Mouse (Mus musculus) liver (tissue): ENCODE measurements at regions not wholly inside any gene's neighbourhood (a gene's known extent, or its start where the extent isn't known, plus 50 kb on each side); places are given as distances from the start of the nearest gene placed in this dataset.

ENCODE experiments used
- DNase-seq: peaks from one replicate; pipeline ENCODE4 v3.0.0-alpha.2; 2020; ENCODE audit warnings: mixed read lengths

DNA sequence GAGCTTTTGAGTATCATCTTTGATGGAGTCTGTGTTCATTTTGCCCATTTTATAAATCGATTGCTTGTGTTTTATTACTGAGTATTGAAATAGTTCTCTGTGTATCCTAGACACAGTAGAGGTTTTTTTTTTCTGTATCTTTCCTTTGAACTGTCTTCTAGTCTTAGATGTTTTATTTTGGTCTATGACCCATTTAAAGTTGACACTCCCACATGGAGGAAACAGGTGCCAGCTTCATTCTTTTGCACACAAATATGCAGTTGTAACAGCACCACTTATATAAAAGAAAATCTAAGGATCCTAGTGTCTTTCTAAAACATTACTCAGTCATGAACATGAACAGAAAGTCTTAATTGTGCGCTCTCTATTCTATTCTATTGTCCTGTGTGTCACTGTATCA lies 230.2 kb upstream of the Nsun2 start:
- DNase-seq = no peak

DNA sequence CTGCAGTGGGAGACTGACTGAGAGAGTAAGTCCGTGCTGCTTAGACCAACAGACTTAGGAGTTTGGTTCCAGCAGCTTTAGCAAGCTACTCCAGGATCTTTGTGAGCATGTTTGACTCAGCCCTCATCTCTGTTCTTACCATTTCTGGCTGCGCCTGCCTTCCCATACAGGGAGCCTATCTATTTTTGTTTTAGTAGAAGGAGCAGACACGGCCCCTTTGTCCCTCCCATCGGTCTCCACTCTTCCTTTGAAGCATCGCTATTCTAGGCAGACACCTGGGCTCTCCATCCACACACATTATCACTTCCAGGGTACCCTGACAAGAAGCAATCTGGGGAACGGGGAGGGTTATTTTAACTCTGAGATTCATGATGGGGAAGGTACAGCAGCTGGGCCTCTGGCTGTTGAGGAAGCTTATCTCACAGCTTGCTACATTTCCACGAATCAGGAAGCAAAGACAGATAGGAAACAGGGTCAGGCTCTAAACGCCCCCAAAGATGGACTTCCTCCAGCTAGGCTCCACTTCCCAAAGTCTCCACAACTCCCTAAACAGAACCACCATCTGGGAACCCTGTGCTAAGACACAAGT lies 203.0 kb upstream of the Nsun2 start:
- DNase-seq = no peak

DNA sequence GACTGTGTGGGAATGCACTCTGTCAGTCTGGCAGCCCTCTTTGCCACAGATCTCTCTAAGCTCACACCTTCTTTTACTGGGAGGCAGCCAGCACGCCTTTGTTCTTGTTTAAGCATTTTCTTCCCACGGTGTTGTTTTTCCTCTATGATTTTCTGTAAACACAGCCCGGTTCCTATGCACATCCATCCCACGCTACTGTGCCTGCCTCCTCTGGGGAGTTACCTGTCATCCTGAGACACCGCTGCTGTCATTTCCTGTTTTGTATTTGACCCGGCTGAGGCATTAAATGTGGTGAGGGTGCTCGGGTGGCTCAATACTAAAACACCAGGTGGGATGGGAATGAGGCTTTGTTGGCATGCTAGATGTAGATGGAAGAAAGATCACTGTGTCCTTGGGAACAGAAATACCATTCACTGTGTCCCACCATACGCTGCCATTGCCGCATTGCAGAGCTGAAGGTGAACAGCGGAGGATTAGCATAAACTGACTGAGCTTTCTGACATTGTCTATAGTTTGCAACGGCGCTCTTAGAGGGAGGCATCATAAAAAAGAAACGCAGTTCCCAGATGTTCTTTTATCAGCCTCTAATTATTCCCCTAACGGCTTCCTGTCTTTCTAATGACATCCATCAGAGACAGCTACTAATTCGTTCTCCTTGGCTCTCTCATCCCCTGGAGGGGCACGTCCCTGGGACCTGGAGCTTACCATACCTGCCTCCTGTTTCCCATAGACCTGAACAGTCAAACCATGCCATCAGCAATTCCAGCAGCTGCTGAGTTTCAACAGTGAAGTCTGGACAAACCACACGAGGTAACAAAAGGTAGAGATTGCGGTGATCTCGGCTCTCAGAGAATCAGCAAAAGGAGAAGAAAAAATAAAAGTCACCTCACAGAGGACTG lies 201.8 kb upstream of the Nsun2 start:
- DNase-seq = no peak

DNA sequence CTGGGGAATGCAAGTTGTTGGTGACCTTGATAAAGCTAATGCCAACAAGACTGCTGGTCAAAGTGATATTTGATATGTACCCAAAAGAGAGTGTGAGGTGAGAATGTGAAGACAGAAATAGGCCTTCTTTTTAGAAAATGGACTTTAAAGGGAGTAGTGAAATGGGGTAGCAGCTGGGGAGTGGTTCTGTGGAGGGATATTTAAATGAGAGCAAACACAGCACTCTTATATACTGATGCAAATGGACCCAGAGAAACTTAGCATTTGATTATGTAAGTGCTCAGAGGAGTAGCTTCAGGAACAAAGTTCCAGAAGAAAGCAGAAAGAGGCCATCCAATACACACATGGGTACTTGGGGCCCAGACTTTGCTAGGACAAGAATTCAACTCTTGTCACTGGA lies 189.7 kb upstream of the Nsun2 start:
- no peak for DNase-seq

DNA sequence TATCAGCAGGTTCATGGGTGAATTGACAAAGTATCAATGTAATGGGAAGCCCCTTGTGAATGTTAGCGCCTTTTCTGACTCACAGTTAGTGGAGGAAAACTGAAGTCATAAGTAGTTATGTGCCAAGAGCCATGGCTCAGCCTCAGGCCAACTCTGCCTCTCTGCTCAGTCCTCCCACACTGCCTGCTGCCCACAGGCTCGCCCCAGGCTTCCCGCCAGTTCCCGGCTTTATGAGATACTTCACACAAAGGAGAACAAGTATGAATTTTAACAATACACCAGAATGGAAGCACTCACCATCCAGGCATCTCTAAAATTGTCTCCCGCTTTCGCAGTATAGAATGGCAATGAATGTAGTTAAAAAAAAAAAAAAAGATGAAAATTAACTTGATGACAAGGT lies 176.1 kb upstream of the Nsun2 start:
- DNase-seq = no peak

DNA sequence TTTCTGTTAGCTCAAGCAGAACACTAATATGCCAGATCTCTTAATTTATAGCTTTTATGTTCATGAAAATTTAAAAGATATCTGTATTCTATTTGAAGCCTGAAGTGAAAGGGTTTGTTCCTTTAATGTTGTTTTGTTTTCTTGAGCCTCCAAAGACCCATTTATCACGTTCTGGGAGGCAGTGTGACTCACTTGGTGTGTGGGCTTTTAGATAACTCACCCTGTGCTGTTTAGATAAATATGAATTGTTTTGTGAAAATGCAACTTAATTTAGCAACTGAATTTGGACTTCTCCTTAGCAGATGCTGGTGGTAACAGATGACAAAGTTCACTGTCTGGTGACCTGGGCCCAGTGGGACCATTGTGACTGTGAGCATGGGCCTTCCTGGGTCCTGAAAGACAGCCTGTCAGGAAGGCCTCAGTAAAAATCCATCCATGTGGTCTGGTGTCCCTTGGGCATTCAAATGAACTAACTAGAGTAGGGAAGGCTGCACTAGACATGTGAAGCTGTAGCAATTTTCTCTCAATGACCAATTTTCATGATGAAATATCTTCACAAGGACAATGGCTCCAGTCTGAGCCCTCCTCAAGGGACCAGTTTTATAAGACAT lies 167.6 kb upstream of the Nsun2 start:
- no peak for DNase-seq

DNA sequence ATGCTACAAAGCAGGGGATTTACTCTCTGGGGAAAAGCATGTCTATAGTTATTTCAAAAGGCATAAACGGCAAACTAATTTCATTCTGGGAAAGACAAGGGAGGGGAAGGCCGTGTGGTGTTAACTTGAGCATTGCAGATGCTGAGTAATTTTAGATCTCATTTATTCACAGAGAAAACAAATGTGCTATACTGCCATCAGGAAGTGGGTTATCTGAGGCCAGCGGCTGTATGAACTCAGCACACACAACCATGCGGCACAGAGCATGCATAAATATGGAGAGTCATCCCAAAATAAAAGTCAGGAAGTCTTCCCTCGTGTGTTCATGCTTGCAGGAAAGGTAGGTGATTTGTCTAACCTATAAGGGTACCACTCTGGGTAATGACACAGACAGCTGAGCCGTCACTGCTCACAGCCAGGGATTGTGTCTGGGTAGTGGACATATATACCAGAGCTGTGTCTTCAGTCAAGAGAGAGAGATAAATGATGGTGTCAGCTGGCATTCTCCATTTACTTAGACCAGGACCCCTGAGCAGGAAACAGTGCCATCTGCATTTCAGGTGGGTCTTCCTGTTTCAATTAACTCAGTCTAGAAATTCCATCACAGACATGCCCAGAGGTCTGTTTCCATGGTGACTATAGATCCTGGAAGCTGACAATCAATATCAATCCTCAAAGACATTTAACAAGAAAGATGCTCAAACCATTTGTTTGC lies 160.3 kb upstream of the Nsun2 start:
- DNase-seq = no peak

DNA sequence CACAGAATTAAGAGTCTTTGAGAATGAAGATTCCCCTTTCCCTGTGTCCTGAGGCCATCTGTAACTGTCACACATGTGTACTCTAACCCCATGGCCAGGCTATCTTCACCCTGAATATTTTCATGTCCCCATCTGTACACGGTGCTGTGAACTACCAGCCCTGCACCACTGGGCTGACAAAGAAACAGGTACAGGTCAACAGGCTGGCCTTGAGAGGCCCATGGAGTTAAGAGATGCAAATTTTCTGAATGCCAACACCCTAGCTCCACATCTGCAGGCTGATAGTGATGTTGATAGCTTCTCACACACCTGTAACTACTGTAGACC lies 159.8 kb upstream of the Nsun2 start:
- DNase-seq = no peak

DNA sequence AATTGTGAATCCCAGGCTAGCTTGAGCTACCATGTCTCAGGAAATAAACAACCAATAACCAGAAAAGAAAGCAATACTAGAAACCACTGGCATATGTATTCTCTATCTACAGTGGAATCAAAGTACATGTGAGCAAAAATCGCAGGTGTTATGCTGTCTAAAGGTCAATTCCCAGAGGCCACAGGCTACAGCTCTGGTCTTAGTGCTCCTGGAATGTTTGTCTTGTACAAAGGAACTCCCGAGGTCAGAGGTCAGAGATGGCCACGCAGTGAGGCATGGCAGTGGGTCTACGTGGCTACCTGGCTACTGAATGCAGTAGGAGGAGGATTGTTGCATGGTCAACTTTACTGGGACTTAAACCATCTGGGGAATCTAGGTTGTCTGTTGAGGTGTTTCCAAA lies 153.1 kb upstream of the Nsun2 start:
- no peak for DNase-seq

DNA sequence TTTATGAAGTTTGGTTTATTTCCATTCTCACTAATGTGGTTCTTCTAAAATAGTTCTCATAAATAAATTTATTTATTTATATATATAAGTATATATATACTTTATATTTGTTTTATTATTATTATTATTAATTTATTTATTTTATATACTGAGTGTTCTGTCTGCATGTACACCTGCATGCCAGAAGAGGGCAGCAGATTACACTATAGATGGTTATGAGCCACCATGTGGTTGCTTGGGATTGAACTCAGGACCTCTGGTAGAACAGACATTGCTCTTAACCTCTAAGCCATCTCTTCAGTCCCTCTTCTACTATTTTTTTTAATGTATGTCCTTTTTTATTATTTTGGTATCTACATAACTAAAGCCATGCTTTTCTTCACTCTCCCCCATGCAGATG lies 148.8 kb upstream of the Nsun2 start:
- no peak for DNase-seq

DNA sequence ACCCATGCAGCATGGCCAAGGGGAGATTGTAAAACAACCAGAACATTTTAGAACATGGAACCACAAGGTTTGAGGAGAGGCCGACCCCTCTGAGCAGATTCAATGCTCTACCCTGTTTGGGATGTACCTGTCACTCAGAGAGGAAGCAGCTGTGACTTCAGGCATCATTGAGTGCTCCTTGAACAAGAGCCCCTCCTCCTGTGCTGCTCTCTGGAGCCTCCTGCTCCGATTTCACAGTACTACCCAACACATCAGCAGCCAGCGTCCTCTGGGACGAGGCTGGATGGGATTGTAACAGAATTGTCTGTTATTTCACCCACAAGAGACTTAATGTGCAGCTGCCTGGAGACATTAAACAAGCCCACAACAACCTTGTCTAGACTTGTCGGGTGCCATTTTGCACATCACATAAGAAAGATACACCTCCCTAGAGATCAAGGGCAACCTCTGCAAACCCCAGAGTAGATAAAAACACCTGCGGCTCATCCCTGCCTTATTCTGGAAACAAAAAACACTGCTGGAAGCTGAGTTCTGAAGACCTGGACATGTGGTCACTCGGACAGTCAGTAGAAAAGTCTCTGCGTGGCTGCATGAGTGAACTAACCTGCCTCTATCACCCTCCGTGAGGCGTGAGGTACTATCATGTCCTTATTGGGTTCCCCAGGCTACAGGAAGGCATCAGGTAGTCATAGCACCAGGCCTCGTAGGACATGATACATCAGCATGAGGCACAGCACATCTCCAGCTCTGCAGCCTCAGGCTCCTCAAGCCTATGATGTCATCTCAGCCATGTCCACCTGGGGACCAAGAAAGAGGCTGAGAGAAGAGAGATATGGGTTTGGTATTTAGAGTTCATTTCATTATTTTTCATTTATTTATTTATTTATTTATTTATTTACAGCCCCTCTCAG lies 140.4 kb upstream of the Nsun2 start:
- no peak for DNase-seq

DNA sequence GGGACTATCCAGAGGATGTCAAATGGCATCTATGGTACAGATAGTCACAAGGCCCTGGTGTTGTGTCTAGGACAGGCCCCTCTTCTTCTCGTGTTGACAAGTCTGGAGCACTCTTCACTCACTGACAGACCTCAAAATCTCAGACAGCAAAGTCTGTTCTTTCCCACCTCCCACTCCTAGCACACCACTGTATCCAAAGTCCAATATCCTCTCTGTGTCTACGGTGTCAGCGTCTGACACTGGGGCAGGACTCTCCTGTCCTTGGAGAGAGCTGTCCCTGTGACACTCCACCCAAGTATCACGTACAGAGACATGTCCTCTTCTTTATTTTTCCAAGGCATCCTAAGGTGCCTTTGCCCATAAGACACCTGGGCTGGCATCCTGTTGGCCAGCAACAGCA lies 139.0 kb upstream of the Nsun2 start:
- no peak for DNase-seq

DNA sequence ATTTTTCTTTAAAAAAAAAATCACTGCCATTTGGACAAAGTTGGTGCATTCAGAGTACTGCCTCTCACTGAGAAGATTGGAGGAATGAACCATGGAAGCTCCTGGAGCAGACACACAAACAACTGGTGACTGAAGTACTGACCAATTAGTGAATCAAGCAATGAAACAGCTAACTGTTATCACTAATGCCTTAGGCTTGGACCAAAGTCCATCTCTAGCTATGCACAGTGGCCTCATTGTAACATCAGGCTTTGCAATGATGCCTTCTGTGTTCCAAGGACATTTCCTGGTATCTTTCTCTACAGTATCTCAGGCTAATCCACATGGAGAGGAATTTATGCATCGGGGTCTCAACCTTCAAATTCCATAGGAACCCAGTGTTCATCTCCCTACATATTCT lies 123.2 kb upstream of the Nsun2 start:
- DNase-seq = no peak

DNA sequence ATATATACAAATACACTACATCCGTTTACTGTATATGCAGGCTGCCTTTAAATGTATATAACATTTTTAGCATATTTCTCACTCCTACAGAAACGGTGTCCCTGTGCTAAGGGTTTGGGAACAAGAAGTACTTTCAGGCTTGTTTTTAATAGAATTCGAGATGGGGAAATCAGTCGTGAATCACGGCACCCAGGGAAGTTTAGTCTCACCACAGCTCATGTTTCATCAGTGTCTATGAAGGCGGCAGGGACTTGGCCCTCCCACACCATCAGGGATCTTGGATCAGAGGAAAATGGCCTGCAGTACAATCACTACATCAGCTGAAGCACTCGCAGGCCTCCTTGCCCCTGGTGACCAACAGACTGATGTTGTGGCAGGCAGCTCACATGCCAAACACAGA lies 118.7 kb upstream of the Nsun2 start:
- DNase-seq = no peak

DNA sequence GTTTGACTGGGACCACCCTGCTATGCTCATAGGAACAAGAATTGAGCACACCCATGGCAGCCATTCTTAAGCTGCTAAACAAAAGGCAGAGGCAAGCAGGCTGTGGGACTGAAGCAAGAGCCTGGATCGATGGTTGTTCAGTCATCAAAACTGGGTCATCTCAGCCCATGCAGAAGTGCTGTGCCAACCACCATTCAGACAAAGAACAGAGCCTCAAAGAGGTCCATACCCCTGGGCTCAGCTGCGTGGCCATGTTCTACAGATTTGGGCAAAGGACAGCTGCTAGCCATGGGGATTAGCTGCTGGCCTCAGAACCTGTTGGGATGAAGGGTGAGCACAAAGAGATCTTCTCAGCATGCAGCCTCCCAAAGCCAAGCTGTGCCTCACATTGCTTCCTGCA lies 116.8 kb upstream of the Nsun2 start:
- DNase-seq = no peak

DNA sequence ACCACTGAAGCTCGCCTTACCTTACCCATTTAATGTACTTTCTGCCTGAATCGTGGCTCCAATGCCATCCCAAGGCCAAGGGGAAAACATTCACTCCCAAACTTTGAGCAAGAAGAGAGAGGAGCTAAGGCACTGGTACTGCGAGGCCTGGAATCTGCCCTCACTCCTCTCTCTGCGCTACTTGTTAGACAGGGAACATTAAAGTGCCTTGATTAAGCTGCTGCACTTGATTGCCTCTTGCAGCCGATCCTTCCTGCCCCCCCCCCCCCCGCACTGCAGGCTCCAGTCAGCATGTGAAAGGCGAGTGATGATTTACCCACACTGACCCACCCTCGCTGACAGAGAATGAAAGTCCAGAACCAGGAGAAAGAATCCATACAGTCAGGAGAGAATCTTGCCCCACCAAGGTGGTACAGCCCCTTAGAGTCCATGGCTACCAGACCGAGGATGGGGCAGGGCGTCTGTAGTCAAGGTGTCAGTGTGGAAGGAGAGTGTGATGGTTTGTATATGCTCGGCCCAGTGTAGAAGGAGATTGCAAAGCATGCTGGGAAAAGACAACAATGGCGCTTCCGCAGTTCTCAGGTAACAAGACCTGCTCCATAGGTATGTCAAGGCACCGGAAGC lies 115.6 kb upstream of the Nsun2 start:
- DNase-seq = no peak

DNA sequence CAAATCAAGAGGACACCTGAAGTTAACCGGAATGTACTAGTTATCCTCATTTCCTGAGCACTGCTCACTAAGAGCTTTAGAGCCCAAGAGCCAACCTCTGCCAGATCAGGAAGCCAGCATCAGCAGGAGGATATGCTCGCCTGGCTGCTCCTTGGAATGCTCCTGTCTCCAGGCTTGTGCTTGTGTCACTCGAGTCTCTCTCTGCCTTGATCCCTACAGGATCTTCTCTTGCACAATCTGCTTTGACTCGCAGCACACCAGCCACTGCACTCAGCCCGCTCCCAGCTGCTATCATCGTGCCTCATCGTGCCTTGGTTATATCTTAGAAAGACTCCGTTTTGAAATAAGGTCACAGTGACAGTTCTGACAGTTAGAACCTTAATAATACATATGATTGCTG lies 113.4 kb upstream of the Nsun2 start:
- no peak for DNase-seq

DNA sequence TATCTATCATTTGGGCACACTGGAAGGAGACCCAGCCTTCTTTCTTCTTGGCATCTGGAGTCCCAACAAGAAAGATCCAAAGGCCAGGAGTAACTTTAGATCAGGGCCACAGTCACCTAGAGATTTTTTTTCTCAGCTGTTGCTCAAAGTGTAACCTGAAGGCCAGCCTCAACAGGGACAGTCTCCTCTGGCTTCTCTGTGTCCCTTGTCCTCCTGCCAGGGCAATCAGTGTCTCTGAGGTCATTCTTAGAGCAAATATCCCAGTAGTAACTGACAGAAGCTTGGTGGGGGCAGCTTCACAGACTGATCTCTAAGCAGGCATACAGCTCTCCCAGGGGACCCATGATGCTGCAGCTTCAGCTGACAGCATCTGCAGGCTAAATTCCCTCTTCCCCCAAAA lies 111.6 kb upstream of the Nsun2 start:
- no peak for DNase-seq

DNA sequence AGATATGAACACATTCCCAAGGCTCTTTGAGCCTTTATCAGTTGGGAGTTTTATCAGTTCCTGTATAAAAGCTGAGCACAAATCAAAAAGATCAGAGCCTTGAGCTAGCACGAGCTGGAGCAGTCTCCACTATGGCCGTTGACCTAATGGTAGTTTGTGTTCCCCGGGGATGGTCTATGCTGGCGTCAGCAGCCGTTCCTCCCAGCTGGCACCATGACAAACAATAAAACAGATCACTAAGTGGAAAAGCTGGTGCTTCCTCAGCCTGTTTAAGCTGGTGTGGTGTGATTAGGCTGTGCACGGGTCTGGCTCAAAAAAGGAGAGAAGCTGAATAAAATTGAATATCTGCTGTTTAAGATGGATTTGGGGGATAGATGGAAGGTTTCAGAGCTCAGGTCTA lies 107.4 kb upstream of the Nsun2 start:
- DNase-seq = no peak

DNA sequence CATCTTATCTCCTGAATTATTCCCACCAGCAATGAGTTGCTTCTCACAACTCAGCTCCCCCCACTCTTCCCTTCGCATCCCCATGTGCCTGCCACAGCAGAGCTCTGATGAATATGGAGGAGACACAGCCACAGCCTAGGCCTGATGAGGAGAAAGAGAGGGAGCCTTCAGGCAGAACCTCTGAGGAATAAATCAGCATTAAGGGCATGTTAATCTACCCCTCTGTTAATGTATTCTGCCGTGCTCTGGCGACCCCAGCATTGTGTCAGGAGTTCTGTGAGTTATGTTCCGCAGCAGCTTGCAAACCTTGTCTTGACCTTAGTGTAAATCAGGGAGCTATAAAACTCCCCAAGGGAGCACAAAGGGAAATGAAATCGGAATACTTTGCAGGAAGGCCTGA lies 104.0 kb upstream of the Nsun2 start:
- peak; percentile 7 for DNase-seq

DNA sequence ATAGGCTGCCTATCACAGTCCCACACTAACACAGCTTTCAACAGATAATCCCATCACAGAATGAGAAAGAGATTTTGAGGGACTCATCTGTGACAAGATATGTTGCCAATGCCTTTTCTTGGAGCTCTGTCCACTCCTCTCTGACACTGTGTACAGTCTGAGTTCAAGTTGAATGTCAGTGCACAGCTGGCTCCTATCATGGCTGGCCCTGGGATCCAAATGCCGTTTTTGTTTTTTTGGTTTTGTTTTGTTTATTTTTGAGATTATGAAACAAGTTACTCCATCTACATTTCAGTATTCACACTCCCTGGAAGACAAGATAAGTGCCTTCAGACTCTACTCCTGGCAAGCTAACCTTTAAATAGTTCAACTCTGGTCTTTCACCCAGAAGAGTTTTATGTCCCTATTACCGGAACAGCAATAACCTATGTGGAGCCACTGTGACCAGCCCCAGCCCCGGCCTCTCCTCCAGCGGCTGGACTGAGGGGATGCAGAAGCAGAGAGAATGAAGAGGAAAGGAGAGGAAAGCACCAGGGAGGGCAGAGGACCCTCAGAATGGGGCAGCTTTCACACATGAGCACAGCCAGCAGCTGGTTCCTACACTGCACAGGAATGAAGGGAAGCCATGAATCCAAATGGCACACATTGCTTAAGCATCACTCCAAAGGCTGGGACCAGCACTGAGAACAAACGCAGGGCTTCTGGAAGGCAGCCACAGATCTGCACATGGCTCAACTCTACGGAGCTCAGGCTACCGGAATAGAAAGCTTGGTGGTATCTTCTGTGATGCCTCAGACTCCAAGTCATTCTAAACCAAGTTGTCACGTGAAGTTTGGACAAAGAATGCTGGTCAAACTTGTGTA lies 99.9 kb upstream of the Nsun2 start:
- DNase-seq = no peak
